Mouse (Mus musculus) right cerebral cortex, postnatal 14 days (tissue): ENCODE results near the gene Lypd5.

Experiments used
- DNase-seq: peaks from one replicate; pipeline ENCODE4 v3.0.0; 2022

Gene Lypd5

GRCm38 (mm10) chr7:24348896-24349295 lies at the start of gene Lypd5:
TSS of gene Lypd5 (plus strand) at chr7:24349196.
- no peak for DNase-seq

GRCm38 (mm10) chr7:24299823-24300481 lies 49.0 kb upstream of the Lypd5 start:
- no peak for DNase-seq

GRCm38 (mm10) chr7:24300771-24301282 lies 48.2 kb upstream of the Lypd5 start, which contains the start of gene Zfp61:
TSS of gene Zfp61 (minus strand) at chr7:24301232.
- DNase-seq, result peak; percentile 19

DNA sequence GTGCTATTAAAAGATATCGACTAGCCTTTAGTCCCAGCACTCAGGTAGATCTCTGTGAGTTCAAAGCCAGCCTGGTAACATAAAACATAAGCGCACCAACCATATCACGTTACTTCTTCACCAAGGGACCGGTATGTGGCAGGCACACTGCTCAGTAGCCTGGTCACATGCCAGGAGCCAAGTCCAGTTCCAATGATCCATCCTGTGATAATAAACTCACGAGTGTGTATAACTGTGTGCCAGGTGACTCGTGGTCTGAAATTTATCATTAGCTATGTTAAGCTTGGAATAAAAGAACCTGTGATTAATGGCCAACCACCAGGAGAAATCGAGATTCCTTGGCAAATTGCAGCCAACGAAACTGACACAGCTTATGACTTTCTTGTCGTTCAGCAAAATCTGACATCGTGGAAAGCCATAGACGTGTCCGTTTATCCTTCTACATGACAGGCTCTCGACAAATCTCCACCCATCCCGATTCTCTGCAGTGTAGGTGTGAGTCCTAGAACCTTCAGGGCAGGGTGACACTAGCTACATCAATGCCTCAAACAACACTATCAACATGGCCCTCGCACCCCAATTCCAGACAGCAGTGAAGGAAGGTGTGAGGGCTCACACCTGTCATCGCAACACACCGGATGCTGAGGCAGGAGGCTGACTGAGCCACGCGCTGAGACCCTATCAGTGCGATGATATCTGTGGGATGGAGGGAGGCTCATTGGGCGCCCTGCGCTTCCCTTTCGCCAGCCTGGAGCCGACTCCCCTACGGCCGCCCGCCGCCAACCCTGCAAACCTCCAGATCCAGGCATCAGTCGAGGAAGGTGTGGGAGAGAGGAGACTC lies 33.0 kb upstream of the Lypd5 start:
- no peak for DNase-seq

DNA sequence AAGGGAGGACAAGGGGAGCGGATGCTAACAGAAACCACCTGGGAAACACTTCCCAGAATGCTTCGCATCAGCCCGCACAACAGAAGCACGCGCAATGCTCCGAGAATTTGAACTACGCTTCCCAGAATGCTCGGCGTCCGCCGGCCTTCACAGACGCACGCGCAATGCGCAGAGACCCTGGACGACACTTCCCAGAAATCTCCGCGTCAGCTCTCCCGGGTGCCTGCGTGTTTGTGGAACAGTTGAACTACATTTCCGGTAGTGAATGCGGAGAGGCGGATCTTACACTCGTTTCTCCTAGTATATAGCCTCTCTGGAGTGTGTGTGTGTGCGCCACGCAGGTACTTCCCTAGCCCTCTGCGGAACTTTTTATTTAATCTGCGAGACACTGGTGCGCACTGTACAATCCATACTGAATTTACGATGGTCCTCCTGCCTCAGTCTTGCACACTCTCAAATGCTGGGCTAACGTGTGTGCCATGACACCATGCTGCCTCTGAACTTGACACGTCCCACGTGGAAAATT lies 32.4 kb upstream of the Lypd5 start, which contains the start of gene Zfp94:
Zfp94 (minus strand) TSS at position 100 of the 526 bp plus-strand sequence.
- DNase-seq, result peak; percentile 93

DNA sequence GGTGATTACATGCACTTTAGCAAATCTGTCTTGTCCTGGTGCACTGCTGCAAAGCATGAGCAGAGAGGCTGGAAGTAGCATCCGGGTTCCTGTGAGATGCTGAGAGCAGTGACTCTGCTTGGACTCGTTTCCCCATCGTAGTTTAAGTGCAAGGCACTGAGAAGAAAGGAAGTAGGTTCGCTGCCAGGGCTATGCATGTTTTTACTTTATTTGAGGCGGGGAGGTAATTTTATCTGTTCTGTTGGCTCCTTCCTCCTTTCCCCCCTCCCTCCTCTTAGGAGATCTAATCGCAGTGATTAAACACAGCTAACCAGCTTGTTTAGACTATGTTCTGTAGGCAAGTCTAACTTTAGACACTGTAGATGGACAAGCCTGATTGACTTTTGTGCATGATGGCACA lies 30.1 kb upstream of the Lypd5 start:
- no peak for DNase-seq

- no peak for DNase-seq
These were observed 26.4 kb upstream of the Lypd5 start for GRCm38 (mm10) chr7:24322593-24322992.

DNA sequence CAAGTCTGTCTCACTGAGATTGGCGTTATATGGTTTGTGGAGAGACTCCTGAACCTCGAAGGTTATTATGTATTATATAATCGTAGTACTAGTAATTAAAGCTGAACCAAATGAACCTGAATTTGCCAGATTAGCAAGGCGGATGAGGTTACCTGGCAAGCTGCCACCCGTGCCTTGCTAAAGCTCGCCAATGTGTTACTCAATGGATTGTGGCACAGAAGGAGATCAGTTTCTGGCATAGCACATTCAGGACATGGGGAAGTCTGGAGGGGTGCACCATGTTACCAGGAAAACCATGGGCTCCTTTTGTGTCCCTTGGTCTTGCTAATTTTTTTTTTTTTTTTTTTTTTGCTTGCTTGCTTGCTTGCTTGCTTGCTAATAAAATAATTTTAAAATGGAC lies 23.8 kb upstream of the Lypd5 start:
- peak; percentile 57 for DNase-seq

DNA sequence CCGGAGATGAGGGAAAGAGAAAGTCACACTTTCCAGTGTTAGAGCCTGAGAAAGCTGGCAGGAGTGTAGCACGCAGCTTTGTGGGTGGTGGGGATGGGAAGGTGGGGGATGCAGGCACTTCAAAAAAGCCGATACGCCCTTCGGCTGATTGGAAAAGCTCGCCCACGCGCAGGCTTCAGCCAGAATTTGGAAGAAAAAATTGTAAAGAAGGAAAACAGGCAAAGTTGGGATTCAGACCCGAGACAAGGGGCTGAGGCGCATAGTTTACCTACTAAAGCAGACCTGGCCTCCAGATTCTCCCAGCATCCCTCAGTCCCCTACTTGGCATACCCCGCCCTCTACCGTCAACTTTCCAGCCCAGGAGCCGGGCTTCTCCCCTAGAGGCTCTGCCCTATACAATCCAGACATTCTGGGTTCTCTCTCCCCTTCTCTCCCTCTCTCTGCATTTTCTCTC lies 23.3 kb upstream of the Lypd5 start:
- DNase-seq, result peak; percentile 59

DNA sequence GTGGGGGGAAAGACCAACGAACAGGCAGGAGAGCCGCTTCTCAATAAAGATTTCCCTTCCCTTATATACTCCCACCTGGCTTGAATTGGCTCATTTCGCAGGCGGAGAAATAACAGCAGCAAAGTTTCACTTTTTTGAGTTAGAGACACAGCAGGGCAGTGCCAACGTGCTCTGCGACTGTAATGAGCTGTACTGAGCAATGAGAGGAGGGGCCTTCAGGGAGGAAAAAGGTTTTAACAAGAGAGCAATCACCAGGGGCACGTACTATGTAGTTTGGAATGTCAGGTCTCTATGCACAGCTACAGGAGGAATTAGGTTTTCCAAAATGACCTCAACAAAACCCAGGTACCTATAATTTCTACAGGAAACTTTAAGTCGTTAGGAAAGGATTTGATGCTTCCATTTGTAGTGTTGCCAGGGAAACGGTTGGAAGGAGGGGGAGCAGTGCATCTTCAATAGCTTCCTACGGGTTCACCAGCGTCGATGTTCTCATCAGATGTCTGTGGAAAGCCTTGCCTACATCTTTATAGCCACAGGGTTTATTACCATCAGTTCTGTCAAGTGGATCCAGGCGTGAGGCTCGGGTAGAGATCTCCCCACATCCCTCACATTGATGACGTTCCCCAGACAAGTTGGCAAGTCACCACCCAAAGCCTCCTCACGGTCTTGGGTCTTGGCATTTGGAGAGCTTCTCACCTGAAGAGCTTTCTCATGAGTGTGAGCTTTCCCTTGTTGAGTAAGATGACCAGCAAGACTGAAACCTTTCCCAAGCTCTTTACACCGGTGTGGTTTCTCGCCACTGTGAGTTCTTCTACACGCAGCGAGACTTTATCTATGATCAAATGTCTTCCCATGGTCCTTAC lies 22.5 kb upstream of the Lypd5 start:
- no peak for DNase-seq

- no peak for DNase-seq
These were observed 21.6 kb upstream of the Lypd5 start for GRCm38 (mm10) chr7:24327281-24327975.

- no peak for DNase-seq
These were observed 15.6 kb upstream of the Lypd5 start, which contains the start of gene Tescl for GRCm38 (mm10) chr7:24333304-24333986. TSS of gene Tescl (minus strand) at chr7:24333936.

- DNase-seq, result peak; percentile 89
These were observed 13.2 kb upstream of the Lypd5 start for GRCm38 (mm10) chr7:24335699-24336309.

GRCm38 (mm10) chr7:24338241-24338640 lies 10.8 kb upstream of the Lypd5 start:
- DNase-seq, result no peak

DNA sequence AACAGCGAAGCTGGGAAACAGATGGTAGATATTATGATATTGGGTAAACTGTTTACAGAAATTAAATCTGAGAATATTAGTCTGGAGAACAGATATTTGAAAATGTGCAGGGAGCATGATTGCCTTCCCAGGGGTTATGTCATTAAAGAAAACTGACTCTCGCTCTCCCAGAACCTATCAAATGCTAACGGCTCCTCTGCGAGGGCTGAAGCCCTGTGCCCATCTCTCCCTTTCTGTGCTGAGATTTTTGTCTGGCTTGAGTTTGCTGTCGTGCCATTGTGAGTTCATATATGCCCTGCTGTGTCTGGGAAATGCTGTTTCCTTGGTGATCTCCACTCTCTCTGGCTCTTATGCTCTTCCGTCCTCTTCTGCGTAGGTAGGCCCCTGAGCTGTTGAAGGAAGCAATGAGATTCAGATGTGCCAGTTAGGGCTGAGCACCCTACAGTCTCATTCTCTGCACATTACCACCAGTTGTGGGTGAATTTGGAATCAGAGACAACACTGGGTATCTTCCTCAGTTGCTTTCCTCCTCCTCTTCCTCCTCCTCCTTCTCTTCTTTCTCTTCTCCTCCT lies 5.2 kb upstream of the Lypd5 start:
- no peak for DNase-seq

GRCm38 (mm10) chr7:24346444-24346843 lies 2.6 kb upstream of the Lypd5 start:
- DNase-seq, result no peak

GRCm38 (mm10) chr7:24355646-24356045 lies 6.7 kb downstream of the Lypd5 start:
- no peak for DNase-seq

GRCm38 (mm10) chr7:24356081-24356480 lies 7.1 kb downstream of the Lypd5 start:
- no peak for DNase-seq

GRCm38 (mm10) chr7:24357899-24358298 lies 8.9 kb downstream of the Lypd5 start:
- no peak for DNase-seq

DNA sequence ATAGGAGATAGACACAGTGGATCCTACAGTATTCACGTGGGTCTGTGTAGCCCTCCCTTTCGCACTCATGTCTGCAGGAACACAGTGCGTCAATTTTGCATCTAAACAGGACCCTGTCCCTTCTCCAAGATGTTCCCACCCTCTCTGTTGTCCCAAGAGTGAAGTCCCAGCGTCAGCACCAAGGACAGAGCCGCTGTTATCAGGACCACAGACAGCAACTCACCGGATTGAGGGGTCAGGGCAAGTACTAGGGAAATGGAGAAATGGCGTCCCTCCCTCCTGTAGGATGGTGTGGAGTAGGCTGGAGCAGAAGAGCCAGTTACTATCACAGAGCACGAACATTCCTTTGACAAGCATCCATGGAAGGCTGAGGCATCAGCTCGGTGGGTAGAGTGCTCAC lies 10.3 kb downstream of the Lypd5 start:
- DNase-seq, result no peak
